19 mouse cellular contexts compared by ENCODE assay signal in the genomic region with DNA sequence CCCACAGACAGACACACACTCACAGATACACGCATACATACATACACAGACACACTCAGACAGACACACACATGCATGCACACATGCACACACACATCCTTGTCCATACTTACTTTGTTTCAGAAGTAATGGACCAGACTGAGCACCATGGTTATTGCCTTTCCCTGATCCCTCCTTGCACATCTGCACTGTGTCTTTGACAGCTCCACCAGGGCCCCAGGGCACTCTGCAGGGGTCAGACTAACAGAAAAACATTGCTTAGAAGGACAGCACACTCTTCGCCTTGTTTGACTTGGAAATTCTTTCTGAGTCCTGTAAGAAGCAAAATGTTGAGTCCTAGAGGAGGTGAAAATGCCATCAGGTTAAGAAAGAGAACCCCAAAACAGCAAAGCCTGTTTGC.
DNase-seq lines count a peak whose midpoint lies in the region; ATAC-seq and TF ChIP-seq lines count a peak whose summit lies in the region.
"Had no signal": no experiment of that assay in that cellular context is flagged by ENCODE, and none has a peak within 500 bp of the region (broad histone marks: within the 10 kb centered on the region; RNA-seq: fewer than 3 reads in every experiment).

No protein-coding gene starts in this region.

- no peaks in the 10 kb centered on the region for H3K79me2 ChIP-seq in MEL (ENCODE audit: control insufficient read depth, insufficient read depth, low read length, poor library complexity)

- TF ChIP-seq POLR2A in MEL (IDR thresholded peaks at IDR 0.05; ENCODE audit: control insufficient read depth in 1 of 2, insufficient read depth in 1 of 2, low read depth in 1 of 2, low read length in 2 of 2, poor library complexity in 1 of 2): no peak

- no peaks in the 10 kb centered on the region for H3K9me3 ChIP-seq in MEL (replicated peaks; ENCODE audit: insufficient read depth, low read length)
- H3K9me3 ChIP-seq in midbrain, embryonic 11.5 days (ENCODE audit: control insufficient read depth, low read length): no peaks in the 10 kb centered on the region
- no peaks in the 10 kb centered on the region for H3K9me3 ChIP-seq in kidney, embryonic 14.5 days (ENCODE audit: control insufficient read depth, low read length)
- H3K9me3 ChIP-seq: embryonic facial prominence, embryonic 12.5 days; hindbrain, embryonic 13.5 days; limb, embryonic 13.5 days; midbrain, embryonic 12.5 days had no signal

- peaks cover 7 to 30% of the 10 kb centered on the region in 2 experiments for H3K27me3 ChIP-seq in MEL (ENCODE audit: control insufficient read depth in 1 of 2, insufficient read depth in 2 of 2, low read length in 2 of 2)
- no peaks in the 10 kb centered on the region for H3K27me3 ChIP-seq in midbrain, embryonic 11.5 days (ENCODE audit: control insufficient read depth, insufficient read depth, low read length)
- no peaks in the 10 kb centered on the region for H3K27me3 ChIP-seq in kidney, embryonic 14.5 days (ENCODE audit: control insufficient read depth, insufficient read depth, low read length)
- H3K27me3 ChIP-seq: embryonic facial prominence, embryonic 12.5 days; hindbrain, embryonic 13.5 days; limb, embryonic 13.5 days; midbrain, embryonic 12.5 days had no signal

- no peak for TF ChIP-seq RAD21 in MEL (IDR thresholded peaks at IDR 0.05; ENCODE audit: low read depth, low read length)

- no peak for TF ChIP-seq CTCF in MEL (IDR thresholded peaks at IDR 0.05 in 2 of 3, conservative IDR thresholded peaks at IDR 0.05 in 1 of 3; ENCODE audit: control insufficient read depth in 1 of 3, insufficient read depth in 1 of 3, low read depth in 2 of 3, low read length in 3 of 3, poor library complexity in 1 of 3, severe bottlenecking in 1 of 3)

- no peaks in the 10 kb centered on the region for H3K4me1 ChIP-seq in MEL (ENCODE audit: control insufficient read depth in 1 of 2, insufficient read depth in 2 of 2, low read length in 2 of 2)
- H3K4me1 ChIP-seq in midbrain, embryonic 11.5 days (ENCODE audit: control insufficient read depth, insufficient read depth, low read length): no peaks in the 10 kb centered on the region
- no peaks in the 10 kb centered on the region for H3K4me1 ChIP-seq in kidney, embryonic 14.5 days (ENCODE audit: control insufficient read depth, insufficient read depth, low read length)
- H3K4me1 ChIP-seq: hindbrain, embryonic 13.5 days; midbrain, embryonic 12.5 days had no signal

- DNase-seq in MEL (ENCODE audit: low read depth, low spot score) (no peak), ZHBTc4 (ENCODE audit: low read depth, low spot score) (peak; percentile 8)
- DNase-seq in forelimb bud, embryonic 11.5 days (ENCODE audit: low read depth, low spot score): peak; percentile 61
- DNase-seq in lung, postnatal 25 days (ENCODE audit: low spot score): peak; percentile 42
- no peak for DNase-seq in midbrain, embryonic 11.5 days (ENCODE audit: low spot score, missing footprints)
- no peak for DNase-seq in thymus, postnatal 10 days (ENCODE audit: low spot score in 2 of 2)
- DNase-seq: cerebellum, adult 9-11 months; forebrain, postnatal 0 days; gastrocnemius, adult 2 months; heart, adult 2 months; kidney, adult 11 months; kidney, postnatal 14 days had no signal

- H3K9ac ChIP-seq in MEL (ENCODE audit: control insufficient read depth, low read depth, low read length, poor library complexity, severe bottlenecking): no peak overlapping the region
- no peak overlapping the region for H3K9ac ChIP-seq in midbrain, embryonic 11.5 days (ENCODE audit: low read length)
- H3K9ac ChIP-seq in kidney, embryonic 14.5 days (ENCODE audit: low read depth, low read length): no peak overlapping the region
- H3K9ac ChIP-seq: embryonic facial prominence, embryonic 12.5 days; forebrain, postnatal 0 days; hindbrain, embryonic 13.5 days; limb, embryonic 13.5 days; liver, embryonic 14.5 days; midbrain, embryonic 12.5 days had no signal

- no peak overlapping the region for H3K27ac ChIP-seq in MEL (ENCODE audit: control insufficient read depth, low read depth, low read length)
- no peak overlapping the region for H3K27ac ChIP-seq in midbrain, embryonic 11.5 days (ENCODE audit: low read depth, low read length)
- no peak overlapping the region for H3K27ac ChIP-seq in kidney, embryonic 14.5 days (ENCODE audit: low read depth, low read length)
- H3K27ac ChIP-seq: embryonic facial prominence, embryonic 12.5 days; gastrocnemius, adult 2 months; heart, adult 2 months; hindbrain, embryonic 13.5 days; left cerebral cortex, adult 2 months; limb, embryonic 13.5 days; liver, embryonic 14.5 days; midbrain, embryonic 12.5 days had no signal

- WGBS in midbrain, embryonic 11.5 days: 72% methylated on average over 2 of the region's 2 CpGs
- WGBS in kidney, embryonic 14.5 days: 55% methylated on average over 2 of the region's 2 CpGs

- H3K36me3 ChIP-seq in MEL (ENCODE audit: control insufficient read depth in 1 of 2, insufficient read depth in 2 of 2, low read length in 2 of 2): no peaks in the 10 kb centered on the region
- H3K36me3 ChIP-seq in midbrain, embryonic 11.5 days (ENCODE audit: control insufficient read depth, insufficient read depth, low read length): no peaks in the 10 kb centered on the region
- H3K36me3 ChIP-seq in kidney, embryonic 14.5 days (ENCODE audit: control insufficient read depth, insufficient read depth, low read length): no peaks in the 10 kb centered on the region
- H3K36me3 ChIP-seq: embryonic facial prominence, embryonic 12.5 days; hindbrain, embryonic 13.5 days; limb, embryonic 13.5 days; midbrain, embryonic 12.5 days had no signal

- TF ChIP-seq EP300 in MEL (IDR thresholded peaks at IDR 0.05; ENCODE audit: low read depth in 1 of 2, low read length in 2 of 2): no peak

- no peak overlapping the region for H3K4me2 ChIP-seq in midbrain, embryonic 11.5 days
- H3K4me2 ChIP-seq in kidney, embryonic 14.5 days (replicated peaks; ENCODE audit: low read depth, low read length): no peak overlapping the region
- H3K4me2 ChIP-seq: embryonic facial prominence, embryonic 12.5 days; hindbrain, embryonic 13.5 days; limb, embryonic 13.5 days; midbrain, embryonic 12.5 days had no signal

- H3K4me3 ChIP-seq in MEL (ENCODE audit: control insufficient read depth in 1 of 2, insufficient read depth in 1 of 2, low read depth in 2 of 2, low read length in 2 of 2): no peak overlapping the region
- H3K4me3 ChIP-seq in midbrain, embryonic 11.5 days (ENCODE audit: low read depth, low read length): no peak overlapping the region
- no peak overlapping the region for H3K4me3 ChIP-seq in kidney, embryonic 14.5 days (ENCODE audit: low read length)
- H3K4me3 ChIP-seq: embryonic facial prominence, embryonic 12.5 days; gastrocnemius, adult 2 months; heart, adult 2 months; hindbrain, embryonic 13.5 days; left cerebral cortex, adult 2 months; limb, embryonic 13.5 days; midbrain, embryonic 12.5 days had no signal

- ATAC-seq in midbrain, embryonic 11.5 days (ENCODE audit: low FRiP score): no peak
- ATAC-seq in kidney, embryonic 14.5 days (ENCODE audit: low FRiP score, low TSS enrichment): no peak

TF ChIP-seq in MEL, 35 proteins besides CTCF, POLR2A, EP300 and RAD21:
- TF ChIP-seq POLR2AphosphoS5 (IDR thresholded peaks at IDR 0.05; ENCODE audit: borderline replicate concordance, low read depth, low read length) (peak; percentile 48; the same call in 1 of the 2 replicates), RCOR1 (IDR thresholded peaks at IDR 0.05; ENCODE audit: low read depth, low read length) (no peak)
TF ChIP-seq in MEL: peak in this region for 1.

Comparison
In these comparisons a context has a peak if more than half of its experiments do, and no peak if none do; other contexts are left out.
1. DNase-seq: peak in ZHBTc4 (single experiment), forelimb bud, embryonic 11.5 days (single experiment) and lung, postnatal 25 days (single experiment); none in MEL (single experiment), midbrain, embryonic 11.5 days (single experiment) and thymus, postnatal 10 days (0 of 2).